Comparison of ENCODE assay signal across 27 mouse cellular contexts in genomic region chr8:94357220-94357619, GRCm38 (mm10). TPM values are rescaled to one million over a fixed set of nuclear protein-coding genes. Genes with fewer than 3 reads are reported as not detected.
DNase-seq lines count a peak whose midpoint lies in the region; ATAC-seq and TF ChIP-seq lines count a peak whose summit lies in the region.
"Had no signal": no experiment of that assay in that cellular context is flagged by ENCODE, and none has a peak within 500 bp of the region (broad histone marks: within the 10 kb centered on the region; RNA-seq: fewer than 3 reads in every experiment).

No protein-coding gene starts in this region.

- H3K4me2 ChIP-seq in heart, embryonic 11.5 days: no peak overlapping the region; the same call in 1 of the 2 replicates
- no peak overlapping the region for H3K4me2 ChIP-seq in heart, embryonic 15.5 days
- no peak overlapping the region for H3K4me2 ChIP-seq in hindbrain, embryonic 16.5 days (ENCODE audit: low read length)
- H3K4me2 ChIP-seq: forebrain, embryonic 13.5 days; hindbrain, embryonic 15.5 days; kidney, embryonic 15.5 days; liver, embryonic 13.5 days; lung, embryonic 14.5 days; midbrain, embryonic 15.5 days; neural tube, embryonic 12.5 days had no signal

- peak overlapping the region; percentile 1; the same call in 1 of the 2 replicates for H3K9ac ChIP-seq in heart, adult 2 months (ENCODE audit: low read depth, low read length)
- no peak overlapping the region for H3K9ac ChIP-seq in heart, embryonic 11.5 days (ENCODE audit: low read depth, low read length)
- no peak overlapping the region for H3K9ac ChIP-seq in heart, embryonic 15.5 days
- no peak overlapping the region for H3K9ac ChIP-seq in hindbrain, embryonic 16.5 days (ENCODE audit: low read depth, low read length)
- H3K9ac ChIP-seq: forebrain, embryonic 13.5 days; hindbrain, embryonic 15.5 days; kidney, embryonic 15.5 days; liver, embryonic 13.5 days; lung, embryonic 14.5 days; midbrain, embryonic 15.5 days; neural tube, embryonic 12.5 days had no signal

- peak; percentile 89 for TF ChIP-seq EP300 in heart, adult 2 months (IDR thresholded peaks at IDR 0.05; ENCODE audit: insufficient read depth, low read depth, low read length)

- no peaks in the 10 kb centered on the region for H3K79me2 ChIP-seq in heart, adult 2 months (replicated peaks; ENCODE audit: control insufficient read depth, insufficient read depth, low read length)

- peak overlapping the region; percentile 83 for H3K27ac ChIP-seq in heart, adult 2 months
- peak overlapping the region; percentile 37; the same call in 1 of the 2 replicates for H3K27ac ChIP-seq in heart, embryonic 11.5 days (ENCODE audit: low read depth, low read length)
- H3K27ac ChIP-seq in heart, embryonic 15.5 days: peak overlapping the region; percentile 76
- no peak overlapping the region for H3K27ac ChIP-seq in hindbrain, embryonic 16.5 days (ENCODE audit: low read depth, low read length)
- H3K27ac ChIP-seq: forebrain, embryonic 13.5 days; hindbrain, embryonic 10.5 days; hindbrain, embryonic 15.5 days; kidney, embryonic 15.5 days; liver, embryonic 13.5 days; midbrain, embryonic 10.5 days; midbrain, embryonic 15.5 days; neural tube, embryonic 12.5 days had no signal

- intact Hi-C loops in heart, adult 2 months (cut with DNase I): no loop called here

- TF ChIP-seq CTCF in heart, adult 2 months (IDR thresholded peaks at IDR 0.05): no peak

- no peaks in the 10 kb centered on the region for H3K9me3 ChIP-seq in heart, embryonic 11.5 days (replicated peaks; ENCODE audit: control insufficient read depth, low read length)
- H3K9me3 ChIP-seq in heart, embryonic 15.5 days (replicated peaks): no peaks in the 10 kb centered on the region
- H3K9me3 ChIP-seq in hindbrain, embryonic 16.5 days (ENCODE audit: control insufficient read depth, low read length): no peaks in the 10 kb centered on the region
- H3K9me3 ChIP-seq: forebrain, embryonic 13.5 days; hindbrain, embryonic 10.5 days; hindbrain, embryonic 15.5 days; kidney, embryonic 15.5 days; liver, embryonic 13.5 days; midbrain, embryonic 10.5 days; midbrain, embryonic 15.5 days; neural tube, embryonic 12.5 days had no signal

- no peaks in the 10 kb centered on the region for H3K36me3 ChIP-seq in heart, adult 2 months (ENCODE audit: control insufficient read depth, insufficient read depth, low read length)
- H3K36me3 ChIP-seq in heart, embryonic 11.5 days (ENCODE audit: control insufficient read depth, insufficient read depth, low read length): no peaks in the 10 kb centered on the region
- no peaks in the 10 kb centered on the region for H3K36me3 ChIP-seq in heart, embryonic 15.5 days
- no peaks in the 10 kb centered on the region for H3K36me3 ChIP-seq in hindbrain, embryonic 16.5 days (ENCODE audit: control insufficient read depth, insufficient read depth, low read length)
- H3K36me3 ChIP-seq: hindbrain, embryonic 10.5 days; hindbrain, embryonic 15.5 days; kidney, embryonic 15.5 days; liver, embryonic 13.5 days; midbrain, embryonic 10.5 days; midbrain, embryonic 15.5 days; neural tube, embryonic 12.5 days had no signal

- TF ChIP-seq POLR2A in heart, adult 2 months (IDR thresholded peaks at IDR 0.05; ENCODE audit: insufficient read depth, low read depth, low read length): no peak

- peaks cover 23% of the 10 kb centered on the region for H3K4me1 ChIP-seq in heart, adult 2 months (ENCODE audit: control insufficient read depth, insufficient read depth, low read length)
- H3K4me1 ChIP-seq in heart, embryonic 11.5 days (ENCODE audit: control insufficient read depth, insufficient read depth, low read length): peaks cover 19% of the 10 kb centered on the region
- H3K4me1 ChIP-seq in heart, embryonic 15.5 days (replicated peaks): peaks cover 41% of the 10 kb centered on the region
- peaks cover 5% of the 10 kb centered on the region; the same call in 1 of the 2 replicates for H3K4me1 ChIP-seq in hindbrain, embryonic 16.5 days (ENCODE audit: control insufficient read depth, insufficient read depth, low read depth, low read length)
- H3K4me1 ChIP-seq: hindbrain, embryonic 10.5 days; hindbrain, embryonic 15.5 days; liver, embryonic 13.5 days; midbrain, embryonic 10.5 days; midbrain, embryonic 15.5 days; neural tube, embryonic 12.5 days had no signal

- DNase-seq in heart, adult 2 months: peak in 1 of 2 experiments; percentile 49
- DNase-seq in heart, adult 8-10 months (ENCODE audit: low spot score): no peak
- no peak for DNase-seq in gastrocnemius, postnatal 4 days (ENCODE audit: low spot score in 2 of 2)
- DNase-seq in kidney, postnatal 10 days: no peak
- DNase-seq: adrenal gland, postnatal 25 days; cerebellum, adult 18-20 months; cerebellum, postnatal 14 days; gastrocnemius, postnatal 10 days; kidney, adult 18-20 months; kidney, postnatal 36 days; left cerebral cortex, postnatal 4 days; liver, embryonic 13.5 days; lung, embryonic 14.5 days; right cerebral cortex, adult 18-20 months; thymus, adult 2 months; thymus, postnatal 36 days had no signal

- ATAC-seq in heart, embryonic 11.5 days (replicated peaks; ENCODE audit: insufficient number of reproducible peaks, low FRiP score, low TSS enrichment): 0 out of 2 replicates have a peak, but pooled peaks have one; percentile 42
- peak; percentile 50 for ATAC-seq in heart, embryonic 15.5 days (replicated peaks; ENCODE audit: insufficient number of reproducible peaks, insufficient read depth, low FRiP score, low read depth)
- ATAC-seq in hindbrain, embryonic 16.5 days: no peak
- ATAC-seq: forebrain, embryonic 13.5 days; midbrain, embryonic 15.5 days had no signal

- 50% methylated on average over 6 of the region's 6 CpGs for WGBS in heart, adult 2 months
- 33% methylated on average over 6 of the region's 6 CpGs for WGBS in heart, embryonic 11.5 days (ENCODE audit: insufficient replicate concordance)
- 28% methylated on average over 6 of the region's 6 CpGs for WGBS in heart, embryonic 15.5 days
- 80% methylated on average over 6 of the region's 6 CpGs for WGBS in hindbrain, embryonic 16.5 days

- no peaks in the 10 kb centered on the region for H3K27me3 ChIP-seq in heart, adult 2 months (ENCODE audit: control insufficient read depth, insufficient read depth, low read length)
- no peaks in the 10 kb centered on the region for H3K27me3 ChIP-seq in heart, embryonic 11.5 days (ENCODE audit: control insufficient read depth, insufficient read depth, low read length)
- no peaks in the 10 kb centered on the region for H3K27me3 ChIP-seq in heart, embryonic 15.5 days
- no peaks in the 10 kb centered on the region for H3K27me3 ChIP-seq in hindbrain, embryonic 16.5 days (replicated peaks; ENCODE audit: control insufficient read depth, insufficient read depth, low read length)
- H3K27me3 ChIP-seq: forebrain, embryonic 13.5 days; hindbrain, embryonic 15.5 days; kidney, embryonic 15.5 days; midbrain, embryonic 15.5 days; neural tube, embryonic 12.5 days had no signal

- H3K4me3 ChIP-seq in heart, adult 2 months: no peak overlapping the region
- no peak overlapping the region for H3K4me3 ChIP-seq in heart, embryonic 11.5 days (ENCODE audit: low read depth, low read length)
- no peak overlapping the region for H3K4me3 ChIP-seq in heart, embryonic 15.5 days
- H3K4me3 ChIP-seq in hindbrain, embryonic 16.5 days (ENCODE audit: low read length): no peak overlapping the region
- H3K4me3 ChIP-seq: forebrain, embryonic 13.5 days; hindbrain, embryonic 10.5 days; hindbrain, embryonic 15.5 days; kidney, embryonic 15.5 days; liver, embryonic 13.5 days; midbrain, embryonic 10.5 days; midbrain, embryonic 15.5 days; neural tube, embryonic 12.5 days had no signal

RNA-seq across cellular contexts. Expression of gene Slc12a3, which starts 28.2 kb away (rescaled TPM):
- total RNA-seq in heart, adult 2 months (2021): under 1 TPM; 0.16 to 0.39 TPM
- 0.20 and 0.39 TPM in 2 replicates for polyA plus RNA-seq in heart, adult 2 months (2012; rRNA removed)
- total RNA-seq in heart, adult 8-10 months (2022): under 1 TPM in 3 of 4 experiments, not detected in 1; 0.09 to 0.47 (median 0.11) TPM
- 0.20 TPM in 1 of 2 replicates, not detected in the other for polyA plus RNA-seq in heart, embryonic 11.5 days (2014; fragmentation: Nextera tagmentation; extraction: Ambion mirVana)
- 0.15 and 0.20 TPM in 2 replicates for polyA plus RNA-seq in heart, embryonic 15.5 days (2015; fragmentation: Nextera tagmentation; extraction: Ambion mirVana)
- under 1 TPM in 1 of 2 experiments, not detected in 1; 0.10 TPM for total RNA-seq in gastrocnemius, postnatal 4 days (2021)
- polyA plus RNA-seq in hindbrain, embryonic 16.5 days (2015; fragmentation: Nextera tagmentation; extraction: Ambion mirVana): 0.11 and 0.21 TPM in 2 replicates
- total RNA-seq: gastrocnemius, postnatal 10 days; granulocyte monocyte progenitor cell, adult 5-6 weeks had no signal
- polyA plus RNA-seq: forebrain, embryonic 13.5 days; liver, embryonic 13.5 days; lung, embryonic 14.5 days; midbrain, embryonic 10.5 days had no signal

RNA-seq across cellular contexts. Expression of gene Herpud1, which starts 29.0 kb away (rescaled TPM):
- 100 to 1,000 TPM; 216 to 349 TPM for total RNA-seq in heart, adult 2 months (2021)
- polyA plus RNA-seq in heart, adult 2 months (2012; rRNA removed): 272 and 285 TPM in 2 replicates
- total RNA-seq in heart, adult 8-10 months (2022): 100 to 1,000 TPM; 233 to 419 (median 274) TPM
- 80.5 and 84.1 TPM in 2 replicates for polyA plus RNA-seq in heart, embryonic 11.5 days (2014; fragmentation: Nextera tagmentation; extraction: Ambion mirVana)
- polyA plus RNA-seq in heart, embryonic 15.5 days (2015; fragmentation: Nextera tagmentation; extraction: Ambion mirVana): 91.4 and 94.8 TPM in 2 replicates
- 10 to 100 TPM; 57.2 to 58.0 TPM for total RNA-seq in gastrocnemius, postnatal 4 days (2021)
- polyA plus RNA-seq in hindbrain, embryonic 16.5 days (2015; fragmentation: Nextera tagmentation; extraction: Ambion mirVana): 71.3 and 77.9 TPM in 2 replicates
